Mouse (Mus musculus): Measurements from ENCODE around the gene Pisd.

GRCm38 (mm10) chr5:32697208-32697867 lies 88.1 kb downstream of the Pisd start:
- no peak for TF ChIP-seq CTCF (IDR thresholded peaks at IDR 0.05; ENCODE audit: insufficient read depth, low read length)
- TF ChIP-seq POLR2A (IDR thresholded peaks at IDR 0.05; ENCODE audit: borderline replicate concordance, extremely low read depth, low read depth, low read length) = no peak

All from lung, adult 2 months (tissue).